Mouse (Mus musculus) left cerebral cortex, postnatal 14 days (tissue): Measurements from ENCODE around the gene Ifitm2. TPM values are rescaled to one million over a fixed set of nuclear protein-coding genes. Genes with fewer than 3 reads are reported as not detected.

Experiments used
- DNase-seq, 2 experiments: peaks; one replicate each; pipeline ENCODE4 v3.0.0; 2021 to 2022; ENCODE audit warnings: low spot score in 2 of 2, mixed read lengths in 1 of 2
- intact Hi-C: fragments of 180-260 bp; cut with DNase I; formaldehyde crosslinking; loops from one replicate; pipeline ENCODE4 v1.15.1; 2025
- total RNA-seq, 2 experiments: library from RNA; stranded (reverse); gene quantifications; 2 replicates each; pipeline ENCODE4 v1.2.3; 2021

Gene Ifitm2
- total RNA-seq, 2 experiments from 2014 or later = 11.5 to 15.0 TPM

DNA sequence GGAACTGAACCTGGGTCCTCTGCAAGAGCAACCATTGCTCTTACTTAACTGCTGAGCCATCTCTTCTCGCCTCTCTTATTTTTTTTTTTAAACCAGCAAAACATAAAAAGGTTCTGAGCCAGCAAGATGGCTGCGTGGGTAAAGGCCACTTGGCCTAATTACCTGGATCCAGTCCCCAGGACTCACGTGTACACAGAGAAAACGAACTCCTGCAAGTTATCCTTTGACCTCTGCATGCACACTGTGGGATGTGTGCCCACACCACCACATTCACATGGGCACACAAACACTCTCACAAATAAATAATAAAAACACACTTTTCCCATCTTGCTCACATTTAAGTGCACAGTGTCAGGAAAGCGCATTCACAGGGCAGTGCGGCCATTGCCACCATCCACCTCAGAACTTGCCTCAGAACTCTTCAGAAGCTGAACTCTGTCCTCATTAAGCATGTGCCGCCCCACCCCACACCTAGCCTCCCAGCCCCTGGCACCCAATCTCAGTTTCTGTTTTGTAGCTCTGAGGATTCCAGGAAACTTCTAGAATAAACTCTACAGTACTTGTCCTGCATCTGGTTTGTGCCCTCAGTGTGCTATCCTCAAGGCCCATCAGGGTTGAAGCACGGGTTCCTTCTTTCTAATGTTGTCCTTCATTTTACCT, 41.6 kb downstream of the Ifitm2 start:
- intact Hi-C loops = no loop called here
- DNase-seq = no peak

DNA sequence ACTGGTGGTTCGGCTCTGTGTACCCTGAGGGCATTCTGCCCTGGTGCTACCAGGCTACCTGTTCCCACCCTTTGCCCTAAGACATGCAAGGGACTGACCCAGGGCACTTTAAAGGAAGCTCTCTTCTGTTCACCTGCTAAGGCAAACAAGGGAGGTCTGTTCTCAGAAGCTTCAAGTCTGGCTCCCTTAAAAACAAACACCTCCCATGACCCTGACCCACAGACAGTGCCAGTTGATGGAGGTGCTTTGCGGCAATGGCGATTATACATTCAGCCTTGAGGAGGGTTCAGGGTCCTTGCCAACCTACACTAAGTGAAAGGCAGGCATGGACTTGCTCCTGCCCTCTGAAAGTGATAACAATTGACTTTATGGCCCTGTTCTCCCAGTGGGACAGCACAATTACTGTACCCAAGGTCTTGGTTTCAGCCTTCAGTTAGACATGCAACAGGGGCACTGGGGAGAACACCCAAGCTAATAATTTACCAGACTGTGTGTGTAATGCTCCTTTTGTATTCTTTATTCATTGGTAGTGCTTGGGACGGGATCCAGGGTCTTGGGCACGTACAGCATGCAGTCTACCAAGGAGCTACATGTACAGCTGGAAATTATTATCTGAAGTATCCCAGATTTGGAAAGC, 42.8 kb downstream of the Ifitm2 start:
- intact Hi-C loops = no loop called here
- no peak for DNase-seq

DNA sequence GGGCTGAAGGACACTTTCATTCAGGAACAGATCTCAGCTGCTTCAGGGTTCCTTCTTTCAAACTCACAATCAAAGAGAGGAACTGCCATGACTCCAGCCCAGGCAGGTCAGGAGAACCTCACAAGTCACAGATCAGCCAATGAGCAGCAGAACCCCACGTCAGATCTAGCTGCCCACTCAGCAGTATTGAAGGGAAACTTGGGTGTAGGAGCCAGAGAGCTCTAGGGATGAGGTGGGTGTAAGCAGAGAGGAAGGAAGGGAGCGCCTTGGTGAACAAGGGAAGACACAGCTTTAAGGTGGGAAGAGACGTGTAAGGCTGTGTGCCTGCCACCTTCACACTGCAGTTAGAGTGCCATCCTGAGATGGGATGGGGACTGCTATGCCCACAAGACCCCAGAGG, 43.5 kb downstream of the Ifitm2 start:
- DNase-seq = peak in 1 of 2 experiments; percentile 29
- intact Hi-C loops = no loop called here

GRCm38 (mm10) chr7:140908634-140909107, 47.1 kb downstream of the Ifitm2 start:
- intact Hi-C loops = loop anchor here (1.0 to 10.0 kb wide), 2 partner anchors 140 to 266 kb away; partner anchors contain the start of gene Rnh1
- DNase-seq = peak in 1 of 2 experiments; percentile 74

- intact Hi-C loops = loop anchor here (1.0 to 10.0 kb wide), 2 partner anchors 140 to 267 kb away; partner anchors contain the start of gene Rnh1
- no peak for DNase-seq
These were observed 47.6 kb downstream of the Ifitm2 start for GRCm38 (mm10) chr7:140908181-140908580.

GRCm38 (mm10) chr7:140907697-140908096, 48.1 kb downstream of the Ifitm2 start:
- intact Hi-C loops = loop anchor here (1.0 to 10.0 kb wide), 2 partner anchors 141 to 267 kb away; partner anchors contain the start of gene Rnh1
- no peak for DNase-seq

- DNase-seq = no peak
- intact Hi-C loops = loop anchor here (10.0 kb wide), 1 partner anchor 268 kb away; the partner anchor contains the start of gene Rnh1
These were observed 48.7 kb downstream of the Ifitm2 start for GRCm38 (mm10) chr7:140907131-140907530.

DNA sequence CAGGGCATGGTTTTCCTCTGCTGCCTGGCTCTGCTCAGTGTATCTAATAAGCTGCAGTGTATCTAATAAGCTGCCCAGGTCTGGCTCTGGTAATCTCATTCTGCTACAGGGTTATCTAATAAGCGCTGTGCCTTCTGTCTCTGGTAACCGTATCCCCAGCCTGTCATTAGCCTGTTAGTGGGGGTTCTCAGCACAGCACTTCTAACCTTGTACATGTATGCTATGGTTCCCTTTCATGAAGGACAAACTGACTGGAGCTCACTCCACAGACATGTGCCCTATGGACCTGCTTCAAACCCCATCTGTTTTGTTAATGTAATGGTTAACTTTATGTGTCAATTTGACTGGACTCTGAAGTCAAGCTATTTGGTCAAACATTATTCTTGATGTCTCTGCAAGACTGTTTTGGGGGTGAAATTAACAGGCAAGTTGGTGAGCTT, 50.1 kb downstream of the Ifitm2 start:
- DNase-seq = no peak
- intact Hi-C loops = loop anchor here (10.0 kb wide), 1 partner anchor 269 kb away; the partner anchor contains the start of gene Rnh1

Other genes starting within 250 kb of the Ifitm2 start
- gene Cyp2e1, start 192.2 kb downstream of the Ifitm2 start, total RNA-seq = not detected
- gene Syce1, start 168.1 kb downstream of the Ifitm2 start, total RNA-seq = under 1 TPM; 0.24 to 0.38 TPM
- gene Zfp941, start 133.8 kb downstream of the Ifitm2 start, total RNA-seq = 10 to 100 TPM; 15.3 to 16.3 TPM
- gene Urah, start 121.0 kb downstream of the Ifitm2 start, total RNA-seq = 1 to 10 TPM; 1.1 to 1.5 TPM
- gene Scgb1c1, start 110.4 kb downstream of the Ifitm2 start, total RNA-seq = not detected
- not detected for gene Odf3, start 108.2 kb downstream of the Ifitm2 start, total RNA-seq
- gene Gm45785, start 99.7 kb downstream of the Ifitm2 start, total RNA-seq = under 1 TPM; 0.93 to 0.99 TPM
- 10 to 100 TPM; 77.1 to 81.7 TPM for gene Ric8a, start 99.0 kb downstream of the Ifitm2 start, total RNA-seq
- gene Bet1l, start 98.4 kb downstream of the Ifitm2 start, total RNA-seq = 10 to 100 TPM; 25.4 to 27.2 TPM
- gene Psmd13, start 74.0 kb downstream of the Ifitm2 start, total RNA-seq = 100 to 1,000 TPM; 128 to 133 TPM
- gene Sirt3, start 73.7 kb downstream of the Ifitm2 start, total RNA-seq = 10 to 100 TPM; 66.2 to 67.2 TPM
- 1 to 10 TPM in 1 of 2 experiments, not detected in 1; 1.6 TPM for gene Cox8b, start 55.5 kb downstream of the Ifitm2 start, total RNA-seq
- under 1 TPM; 0.36 to 0.37 TPM for gene Nlrp6, start 35.1 kb downstream of the Ifitm2 start, total RNA-seq
- gene Pgghg, start 14.6 kb downstream of the Ifitm2 start, total RNA-seq = 1 to 10 TPM; 3.8 to 3.9 TPM
- gene Ifitm5, start 5.7 kb downstream of the Ifitm2 start, total RNA-seq = not detected
- not detected for gene Gm45717, start 50 bp downstream of the Ifitm2 start, total RNA-seq
- gene Ifitm1, start 11.2 kb upstream of the Ifitm2 start, total RNA-seq = 1 to 10 TPM; 4.7 to 4.9 TPM
- 10 to 100 TPM in 1 of 2 experiments, 1 to 10 TPM in 1; 9.1 to 10.3 TPM for gene Ifitm3, start 54.8 kb upstream of the Ifitm2 start, total RNA-seq
- not detected for gene Ifitm6, start 61.9 kb upstream of the Ifitm2 start, total RNA-seq
- gene Gm17387, start 73.1 kb upstream of the Ifitm2 start, total RNA-seq = not detected
- gene B4galnt4, start 105.1 kb upstream of the Ifitm2 start, total RNA-seq = 10 to 100 TPM; 92.9 to 93.9 TPM
- under 1 TPM in 1 of 2 experiments, not detected in 1; 0.55 TPM for gene Pkp3, start 122.2 kb upstream of the Ifitm2 start, total RNA-seq
- gene Sigirr, start 144.6 kb upstream of the Ifitm2 start, total RNA-seq = 1 to 10 TPM; 2.5 to 2.6 TPM
- not detected for gene Ano9, start 161.8 kb upstream of the Ifitm2 start, total RNA-seq
- 10 to 100 TPM; 52.9 to 65.6 TPM for gene Ptdss2, start 166.4 kb upstream of the Ifitm2 start, total RNA-seq
- 10 to 100 TPM; 25.8 to 25.9 TPM for gene Rnh1, start 216.9 kb upstream of the Ifitm2 start, total RNA-seq
- 100 to 1,000 TPM; 249 to 272 TPM for gene Hras, start 238.0 kb upstream of the Ifitm2 start, total RNA-seq
- gene Lrrc56, start 238.2 kb upstream of the Ifitm2 start, total RNA-seq = 1 to 10 TPM; 3.6 to 4.5 TPM